Mouse (Mus musculus) megakaryocyte, adult 5-6 weeks (primary cell): ENCODE results near the gene Sipa1l1. TPM values are rescaled to one million over a fixed set of nuclear protein-coding genes. Genes with fewer than 3 reads are reported as not detected.
A peak's percentile ranks its signal among the peaks of the same experiment; 100 is the strongest.

Source experiments
- ATAC-seq: 2 replicates; pipeline ENCODE4 v1.8.0; 2016; ENCODE audit warnings: mild to moderate bottlenecking, inconsistent platforms; ENCODE audit not compliant: poor library complexity, severe bottlenecking
- total RNA-seq, 2 experiments: library from RNA; stranded (forward) in 1 of 2; stranded (reverse) in 1 of 2; fragments of 153-499, 151-499 nt in 1 of 2; fragments of 221-1000, 200-1000 nt in 1 of 2; gene quantifications; 2 replicates each; pipeline versions ENCODE4 v1.2.3 to v1.2.4; 2015 to 2017

Sipa1l1 gene
- total RNA-seq, 2 experiments from 2014 or later, result 7.0 to 8.1 TPM

- ATAC-seq, result no peak
Measured at GRCm38 (mm10) chr12:82324621-82325020, 155.5 kb downstream of the Sipa1l1 start.

- no peak for ATAC-seq
Measured at GRCm38 (mm10) chr12:82325502-82325901, 156.4 kb downstream of the Sipa1l1 start.

- ATAC-seq, result no peak
Measured at GRCm38 (mm10) chr12:82326438-82326837, 157.3 kb downstream of the Sipa1l1 start.

GRCm38 (mm10) chr12:82328112-82328511 is 159.0 kb downstream of the Sipa1l1 start:
- no peak for ATAC-seq

- ATAC-seq, result no peak
Measured at GRCm38 (mm10) chr12:82332836-82333614, 163.9 kb downstream of the Sipa1l1 start.

GRCm38 (mm10) chr12:82333999-82334398 is 164.9 kb downstream of the Sipa1l1 start:
- no peak for ATAC-seq

- no peak for ATAC-seq
Measured at GRCm38 (mm10) chr12:82334550-82334949, 165.4 kb downstream of the Sipa1l1 start.

- ATAC-seq, result no peak
Measured at GRCm38 (mm10) chr12:82335095-82335494, 166.0 kb downstream of the Sipa1l1 start.

GRCm38 (mm10) chr12:82338550-82338949 is 169.4 kb downstream of the Sipa1l1 start:
- no peak for ATAC-seq

- no peak for ATAC-seq
Measured at GRCm38 (mm10) chr12:82339221-82339861, 170.2 kb downstream of the Sipa1l1 start.

GRCm38 (mm10) chr12:82340196-82340918 is 171.2 kb downstream of the Sipa1l1 start:
- peak; percentile 59 for ATAC-seq

- no peak for ATAC-seq
Measured at GRCm38 (mm10) chr12:82341181-82341580, 172.1 kb downstream of the Sipa1l1 start.

GRCm38 (mm10) chr12:82341696-82342095 is 172.6 kb downstream of the Sipa1l1 start:
- no peak for ATAC-seq

- peak; percentile 95 for ATAC-seq
Measured at GRCm38 (mm10) chr12:82350082-82350481, 181.0 kb downstream of the Sipa1l1 start.

GRCm38 (mm10) chr12:82350891-82351290 is 181.8 kb downstream of the Sipa1l1 start:
- no peak for ATAC-seq

- no peak for ATAC-seq
Measured at GRCm38 (mm10) chr12:82353660-82354059, 184.5 kb downstream of the Sipa1l1 start.

- ATAC-seq, result no peak
Measured at GRCm38 (mm10) chr12:82355419-82356149, 186.5 kb downstream of the Sipa1l1 start.

- ATAC-seq, result no peak
Measured at GRCm38 (mm10) chr12:82356476-82356875, 187.4 kb downstream of the Sipa1l1 start.

GRCm38 (mm10) chr12:82357431-82357830 is 188.3 kb downstream of the Sipa1l1 start:
- ATAC-seq, result no peak

- ATAC-seq, result no peak
Measured at GRCm38 (mm10) chr12:82362796-82363195, 193.7 kb downstream of the Sipa1l1 start.

- ATAC-seq, result no peak
Measured at GRCm38 (mm10) chr12:82364186-82364585, 195.1 kb downstream of the Sipa1l1 start.
